Mouse (Mus musculus): ENCODE results near the gene Bid. TPM values are rescaled to one million over a fixed set of nuclear protein-coding genes. Genes with fewer than 3 reads are reported as not detected.
"Not testable (repeated sequence)": the region's sequence is repeated elsewhere in the genome, so short reads cannot be mapped to it uniquely, and the experiment has no call there.

Bid gene
- polyA plus RNA-seq, 1 experiment from 2014 or later, result 28.4 TPM

- no peak overlapping the region for H3K27ac ChIP-seq
- no peaks in the 10 kb centered on the region for H3K9me3 ChIP-seq (replicated peaks)
- peaks cover 34% of the 10 kb centered on the region for H3K4me1 ChIP-seq (replicated peaks)
- no peak overlapping the region for H3K4me3 ChIP-seq (replicated peaks)
- WGBS (ENCODE audit: insufficient replicate concordance), result 82% methylated on average over 7 of the region's 7 CpGs
- peaks cover 50% of the 10 kb centered on the region for H3K36me3 ChIP-seq
- no peak for DNase-seq
- no peak overlapping the region for H3K4me2 ChIP-seq
- no peaks in the 10 kb centered on the region for H3K27me3 ChIP-seq
- H3K9ac ChIP-seq, result no peak overlapping the region
- no peak for ATAC-seq (ENCODE audit: low read depth)
Observed at GRCm38 (mm10) chr6:120933670-120934069, 17.0 kb upstream of the Bid start.

DNA sequence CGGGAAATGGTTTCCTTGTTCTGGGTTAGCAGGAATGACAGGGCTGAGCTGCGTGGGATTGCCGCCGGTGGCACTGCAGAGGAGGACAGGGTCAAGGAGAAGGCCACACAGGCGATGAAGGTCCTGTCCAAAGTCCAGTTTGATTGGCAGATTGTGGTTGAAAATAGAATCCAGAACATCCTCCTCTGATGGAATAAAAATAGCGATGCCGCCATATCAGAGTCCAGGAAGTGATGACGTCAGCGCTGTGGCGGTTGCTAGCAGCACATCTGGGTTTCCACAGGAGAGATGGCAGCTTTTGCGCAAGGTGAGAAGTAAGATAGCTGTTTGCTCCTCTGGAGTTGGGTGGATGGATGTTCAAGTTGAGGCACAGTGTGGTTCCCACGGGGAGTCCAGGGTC is 15.9 kb upstream of the Bid start:
- ATAC-seq (ENCODE audit: low read depth) (no peak), DNase-seq (no peak)
- Histone ChIP-seq H3K27ac (no peak overlapping the region), H3K27me3 (no peaks in the 10 kb centered on the region), H3K4me2 (no peak overlapping the region), H3K9ac (no peak overlapping the region), H3K9me3 (replicated peaks) (no peaks in the 10 kb centered on the region), H3K36me3 (peaks cover 50% of the 10 kb centered on the region), H3K4me3 (replicated peaks) (no peak overlapping the region), H3K4me1 (replicated peaks) (peaks cover 30% of the 10 kb centered on the region)
- WGBS (ENCODE audit: insufficient replicate concordance), result 48% methylated on average over 12 of the region's 12 CpGs

DNA sequence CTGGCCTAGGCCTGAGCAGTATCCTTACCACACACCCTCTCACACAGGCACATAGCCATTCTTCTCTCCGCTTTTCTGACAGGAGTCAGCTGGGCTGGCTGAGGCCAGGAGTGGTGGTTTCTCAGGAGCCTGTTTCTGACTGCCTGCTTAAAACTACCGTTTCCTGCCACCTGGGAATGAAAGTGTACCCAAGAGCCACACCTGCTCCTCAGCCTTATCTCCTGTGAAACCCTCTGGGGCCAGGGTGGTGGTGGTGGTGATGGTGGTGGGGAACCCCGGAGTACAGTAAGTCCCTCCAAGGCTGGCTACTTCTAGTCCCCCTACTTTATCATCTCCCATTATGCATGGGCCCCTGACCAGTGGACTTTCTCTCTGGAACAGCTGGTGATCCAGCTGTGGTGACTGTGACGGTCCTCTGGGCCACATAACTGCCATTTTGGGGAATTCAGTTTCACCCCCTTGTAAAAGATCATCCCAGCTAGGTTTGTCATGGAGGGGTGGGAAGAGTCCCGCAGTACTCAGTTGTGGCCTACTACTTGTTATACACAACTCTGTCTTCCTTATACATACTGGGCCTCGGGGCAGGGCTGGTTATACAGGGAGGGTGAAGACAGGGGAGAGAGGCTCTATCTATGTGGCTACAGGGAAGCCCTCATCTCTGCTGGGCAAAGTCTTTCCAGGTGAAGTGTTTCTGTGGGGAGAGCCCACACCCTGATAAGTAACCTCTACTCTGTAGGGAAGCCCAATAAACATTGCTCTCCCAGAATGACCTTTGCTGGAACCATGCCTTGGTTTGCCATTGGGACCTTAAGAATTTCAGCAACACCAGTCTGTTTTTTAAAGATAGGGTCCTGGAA is 14.0 kb upstream of the Bid start:
- ATAC-seq (ENCODE audit: low read depth), result peak; percentile 62

DNA sequence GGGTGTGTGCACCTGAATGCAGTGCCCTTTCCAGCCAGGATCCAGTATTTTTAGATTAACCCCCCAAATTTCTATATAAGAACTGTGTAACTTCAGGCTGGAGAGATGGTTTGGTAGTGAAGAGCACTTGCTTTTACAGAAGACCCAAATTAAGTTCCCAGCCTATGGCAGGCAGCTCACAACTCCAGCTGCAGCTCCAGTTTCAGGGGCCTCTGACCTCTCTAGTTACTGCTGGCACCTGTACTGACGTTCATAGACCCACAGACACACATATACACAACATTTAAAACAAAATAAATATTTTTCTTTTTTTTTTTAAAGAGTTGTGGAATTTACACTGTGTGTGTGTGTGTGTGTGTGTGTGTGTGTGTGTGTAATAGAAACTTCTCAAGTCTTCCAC is 12.8 kb upstream of the Bid start:
- H3K36me3 ChIP-seq, result peaks cover 42% of the 10 kb centered on the region

More for the DNA sequence above, 14.0 kb upstream of the Bid start:
- WGBS (ENCODE audit: insufficient replicate concordance), result 56% methylated on average over 6 of the region's 6 CpGs
- Histone ChIP-seq H3K4me3 (replicated peaks) (no peak overlapping the region), H3K4me2 (no peak overlapping the region), H3K27ac (peak overlapping the region; percentile 43), H3K36me3 (peaks cover 50% of the 10 kb centered on the region), H3K27me3 (no peaks in the 10 kb centered on the region), H3K9ac (peak overlapping the region; percentile 17; the same call in 1 of the 2 replicates), H3K9me3 (replicated peaks) (no peaks in the 10 kb centered on the region), H3K4me1 (replicated peaks) (peaks cover 37% of the 10 kb centered on the region)
- DNase-seq, result no peak

GRCm38 (mm10) chr6:120927765-120928164 is 11.1 kb upstream of the Bid start:
- 73% methylated on average over 3 of the region's 3 CpGs for WGBS (ENCODE audit: insufficient replicate concordance)
- H3K4me2 ChIP-seq, result no peak overlapping the region
- ATAC-seq (ENCODE audit: low read depth), result no peak

More for the DNA sequence above, 12.8 kb upstream of the Bid start:
- H3K9ac ChIP-seq, result no peak overlapping the region
- no peak for ATAC-seq (ENCODE audit: low read depth)
- no peaks in the 10 kb centered on the region for H3K9me3 ChIP-seq (replicated peaks)
- H3K4me2 ChIP-seq, result no peak overlapping the region
- H3K4me3 ChIP-seq (replicated peaks), result no peak overlapping the region
- peaks cover 39% of the 10 kb centered on the region for H3K4me1 ChIP-seq (replicated peaks)
- WGBS (ENCODE audit: insufficient replicate concordance), result 68% methylated on average over 1 of the region's 1 CpGs
- no peak overlapping the region for H3K27ac ChIP-seq
- DNase-seq, result no peak
- H3K27me3 ChIP-seq, result no peaks in the 10 kb centered on the region

DNA sequence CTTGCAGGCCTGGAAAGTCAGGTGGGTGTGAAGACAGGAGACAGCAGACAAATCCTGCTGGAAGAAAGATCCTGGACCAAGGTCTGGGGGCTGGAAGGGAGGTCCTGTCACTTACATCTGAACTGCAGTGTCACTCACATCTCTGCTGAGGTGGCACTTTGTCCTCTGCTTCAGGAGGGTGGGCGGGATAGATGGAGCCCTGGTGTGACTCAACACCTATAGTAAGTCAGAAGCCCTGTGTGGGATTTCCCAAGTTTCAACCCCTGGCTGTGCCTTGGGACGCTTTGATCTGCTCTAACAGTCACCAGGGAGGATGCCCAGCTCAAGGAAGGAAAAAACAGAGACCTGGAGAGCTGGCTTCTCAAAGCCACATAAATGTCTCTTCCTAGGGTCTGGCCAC is 10.2 kb upstream of the Bid start:
- DNase-seq, result no peak
- H3K4me1 ChIP-seq (replicated peaks), result peaks cover 31% of the 10 kb centered on the region

More at GRCm38 (mm10) chr6:120927765-120928164, 11.1 kb upstream of the Bid start:
- DNase-seq, result no peak
- Histone ChIP-seq H3K4me1 (replicated peaks) (peaks cover 36% of the 10 kb centered on the region), H3K9ac (no peak overlapping the region), H3K4me3 (replicated peaks) (no peak overlapping the region), H3K27me3 (no peaks in the 10 kb centered on the region), H3K27ac (no peak overlapping the region), H3K9me3 (replicated peaks) (no peaks in the 10 kb centered on the region), H3K36me3 (peaks cover 27% of the 10 kb centered on the region)

GRCm38 (mm10) chr6:120924791-120925321 is 8.2 kb upstream of the Bid start:
- 51% methylated on average over 2 of the region's 2 CpGs for WGBS (ENCODE audit: insufficient replicate concordance)
- H3K9ac ChIP-seq, result not testable (repeated sequence)

More for the DNA sequence above, 10.2 kb upstream of the Bid start:
- H3K27ac ChIP-seq, result no peak overlapping the region
- peak; percentile 14; the same call in 1 of the 2 replicates for ATAC-seq (ENCODE audit: low read depth)
- H3K4me3 ChIP-seq (replicated peaks), result no peak overlapping the region
- no peak overlapping the region for H3K4me2 ChIP-seq
- no peak overlapping the region for H3K9ac ChIP-seq
- peaks cover 18% of the 10 kb centered on the region for H3K36me3 ChIP-seq
- 52% methylated on average over 2 of the region's 2 CpGs for WGBS (ENCODE audit: insufficient replicate concordance)
- H3K27me3 ChIP-seq, result no peaks in the 10 kb centered on the region
- no peaks in the 10 kb centered on the region for H3K9me3 ChIP-seq (replicated peaks)

GRCm38 (mm10) chr6:120917975-120918374 is 1.3 kb upstream of the Bid start:
- H3K4me2 ChIP-seq, result no peak overlapping the region
- H3K9ac ChIP-seq, result no peak overlapping the region
- WGBS (ENCODE audit: insufficient replicate concordance), result 48% methylated on average over 3 of the region's 3 CpGs
- H3K4me1 ChIP-seq (replicated peaks), result peaks cover 41% of the 10 kb centered on the region
- H3K4me3 ChIP-seq (replicated peaks), result no peak overlapping the region
- H3K27me3 ChIP-seq, result no peaks in the 10 kb centered on the region
- H3K9me3 ChIP-seq (replicated peaks), result no peaks in the 10 kb centered on the region
- no peak overlapping the region for H3K27ac ChIP-seq
- DNase-seq (no peak), ATAC-seq (ENCODE audit: low read depth) (no peak)
- 0 out of 2 replicates have a peak, but pooled peaks cover 5% of the 10 kb centered on the region for H3K36me3 ChIP-seq

More at GRCm38 (mm10) chr6:120924791-120925321, 8.2 kb upstream of the Bid start:
- H3K9me3 ChIP-seq (replicated peaks); H3K36me3 ChIP-seq; H3K27ac ChIP-seq; DNase-seq; H3K4me3 ChIP-seq (replicated peaks); H3K27me3 ChIP-seq; H3K4me2 ChIP-seq: not testable (repeated sequence)
- H3K4me1 ChIP-seq (replicated peaks), result peaks cover 12% of the 10 kb centered on the region
- peak; percentile 66 for ATAC-seq (ENCODE audit: low read depth)

GRCm38 (mm10) chr6:120916972-120917881 is 574 bp upstream of the Bid start:
- H3K4me3 ChIP-seq (replicated peaks), result peak overlapping the region; percentile 75
- not testable (repeated sequence) for H3K27me3 ChIP-seq; H3K27ac ChIP-seq; DNase-seq; H3K36me3 ChIP-seq; H3K9me3 ChIP-seq (replicated peaks)
- peak overlapping the region; percentile 83 for H3K9ac ChIP-seq
- peaks cover 48% of the 10 kb centered on the region for H3K4me1 ChIP-seq (replicated peaks)
- ATAC-seq (ENCODE audit: low read depth), result peak; percentile 39
- WGBS (ENCODE audit: insufficient replicate concordance), result 21% methylated on average over 12 of the region's 14 CpGs
- H3K4me2 ChIP-seq, result peak overlapping the region; percentile 98

DNA sequence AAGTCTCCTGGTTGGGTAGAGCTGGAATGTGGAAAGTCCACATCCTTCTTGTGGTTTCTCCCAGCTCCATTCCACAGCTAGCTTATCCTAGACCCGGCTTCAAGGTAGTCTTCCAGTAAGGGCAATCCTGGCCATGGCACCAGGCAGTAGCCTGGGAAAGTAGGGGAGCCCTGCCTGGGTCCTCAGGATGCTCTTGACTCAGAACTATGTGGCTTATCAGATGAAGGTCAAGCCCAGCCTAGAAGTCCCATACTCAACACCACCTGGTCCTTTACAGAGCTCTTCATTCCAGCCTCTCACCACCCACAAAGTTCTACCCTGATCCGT is 1.0 kb downstream of the Bid start:
- Histone ChIP-seq H3K4me2 (peak overlapping the region; percentile 98), H3K27me3 (no peaks in the 10 kb centered on the region), H3K27ac (peak overlapping the region; percentile 89), H3K4me3 (replicated peaks) (peak overlapping the region; percentile 75), H3K9ac (peak overlapping the region; percentile 83), H3K36me3 (0 out of 2 replicates have a peak, but pooled peaks cover 5% of the 10 kb centered on the region), H3K9me3 (replicated peaks) (no peaks in the 10 kb centered on the region), H3K4me1 (replicated peaks) (peaks cover 65% of the 10 kb centered on the region)
- WGBS (ENCODE audit: insufficient replicate concordance), result 11% methylated on average over 2 of the region's 2 CpGs
- DNase-seq (no peak), ATAC-seq (ENCODE audit: low read depth) (0 out of 2 replicates have a peak, but pooled peaks have one; percentile 18)

Measured in liver, embryonic 13.5 days (tissue).